Mouse (Mus musculus) CH12.LX (cell line): ENCODE measurements around the gene Lactbl1. TPM values are rescaled to one million over a fixed set of nuclear protein-coding genes. Genes with fewer than 3 reads are reported as not detected.

Source experiments
- DNase-seq: peaks from one replicate; pipeline ENCODE4 v3.0.0-alpha.2; 2013; ENCODE audit errors: extremely low read depth
- H3K27ac ChIP-seq: 2 replicates; pipeline ENCODE4 v1.5.1; 2012; ENCODE audit warnings: low read depth, mild to moderate bottlenecking, control low read depth, moderate library complexity; ENCODE audit not compliant: insufficient read depth
- H3K27me3 ChIP-seq: replicated peaks from 2 replicates; pipeline ENCODE3; 2012; ENCODE audit warnings: inconsistent platforms
- H3K36me3 ChIP-seq, 2 experiments: replicated peaks in 1 of 2; 2 replicates each; pipeline versions ENCODE3 to v1.6.1; 2012; ENCODE audit warnings: inconsistent platforms in 1 of 2, low read length in 1 of 2, mild to moderate bottlenecking in 1 of 2, mixed read lengths in 1 of 2, moderate library complexity in 1 of 2; ENCODE audit not compliant: control insufficient read depth in 1 of 2, insufficient read depth in 1 of 2
- H3K4me1 ChIP-seq, 2 experiments: 2 replicates each; pipeline ENCODE4 v1.6.1; 2012; ENCODE audit warnings: inconsistent platforms in 1 of 2, moderate library complexity in 1 of 2; ENCODE audit not compliant: insufficient read depth in 2 of 2, control insufficient read depth in 1 of 2
- H3K4me2 ChIP-seq: 2 replicates; pipeline ENCODE4 v1.6.1; 2012; ENCODE audit warnings: low read depth, mild to moderate bottlenecking, control low read depth; ENCODE audit not compliant: poor library complexity, insufficient read depth, severe bottlenecking
- H3K4me3 ChIP-seq, 3 experiments: fragments of 150-350 bp in 1 of 3; sonication (generic) in 1 of 3; replicated peaks in 1 of 3; 2 replicates each; pipeline versions ENCODE3 to v1.5.1; 2011 to 2012; ENCODE audit warnings: low read depth in 2 of 3, low read length in 2 of 3, mild to moderate bottlenecking in 2 of 3, moderate library complexity in 2 of 3, control low read depth in 1 of 3, improper control_type of control experiment in 1 of 3, inconsistent platforms in 1 of 3, mixed read lengths in 1 of 3; ENCODE audit not compliant: poor library complexity in 1 of 3
- H3K79me2 ChIP-seq: replicated peaks from 2 replicates; pipeline ENCODE4 v1.6.1; 2012; ENCODE audit warnings: mild to moderate bottlenecking, moderate library complexity; ENCODE audit not compliant: control insufficient read depth, poor library complexity, insufficient read depth, severe bottlenecking; ENCODE audit errors: extremely low read depth
- H3K9ac ChIP-seq: 2 replicates; pipeline ENCODE4 v1.6.1; 2012; ENCODE audit warnings: low read depth, mild to moderate bottlenecking, control low read depth, moderate library complexity; ENCODE audit not compliant: insufficient read depth
- H3K9me3 ChIP-seq: replicated peaks from 2 replicates; pipeline ENCODE3; 2012; ENCODE audit warnings: low read length, inconsistent platforms, mixed read lengths
- CHD2 ChIP-seq: IDR thresholded peaks from 2 replicates; pipeline ENCODE4 v1.6.1; 2011; ENCODE audit warnings: low read length, improper control_type of control experiment
- E2F4 ChIP-seq: IDR thresholded peaks from 2 replicates; pipeline ENCODE4 v1.6.1; 2011; ENCODE audit warnings: low read depth, low read length, improper control_type of control experiment; ENCODE audit not compliant: insufficient replicate concordance
- ELF1 ChIP-seq: IDR thresholded peaks from 2 replicates; pipeline ENCODE4 v1.6.1; 2014; ENCODE audit warnings: low read depth, mild to moderate bottlenecking, inconsistent platforms, low read length, improper control_type of control experiment
- EP300 ChIP-seq: IDR thresholded peaks from 2 replicates; pipeline ENCODE4 v1.6.1; 2011; ENCODE audit warnings: low read length, improper control_type of control experiment
- GABPA ChIP-seq: IDR thresholded peaks from 2 replicates; pipeline ENCODE4 v1.6.1; 2012; ENCODE audit warnings: low read depth, low read length, improper control_type of control experiment, inconsistent platforms; ENCODE audit not compliant: insufficient replicate concordance
- HCFC1 ChIP-seq: IDR thresholded peaks from 2 replicates; pipeline ENCODE4 v1.6.1; 2012; ENCODE audit warnings: low read depth, mild to moderate bottlenecking, inconsistent platforms, low read length, improper control_type of control experiment
- JUND ChIP-seq: conservative IDR thresholded peaks from 2 replicates; pipeline ENCODE4 v1.6.1; 2011; ENCODE audit warnings: low read depth, low read length, improper control_type of control experiment
- MAFK ChIP-seq: IDR thresholded peaks from 2 replicates; pipeline ENCODE4 v1.6.1; 2011; ENCODE audit warnings: low read length, improper control_type of control experiment; ENCODE audit not compliant: insufficient replicate concordance
- MAX ChIP-seq: IDR thresholded peaks from 2 replicates; pipeline ENCODE4 v1.6.1; 2011; ENCODE audit warnings: low read length, improper control_type of control experiment
- MAZ ChIP-seq: IDR thresholded peaks from 2 replicates; pipeline ENCODE4 v1.6.1; 2012; ENCODE audit warnings: low read depth, mild to moderate bottlenecking, inconsistent platforms, low read length, improper control_type of control experiment, moderate library complexity
- MEF2A ChIP-seq: IDR thresholded peaks from 2 replicates; pipeline ENCODE4 v1.6.1; 2014; ENCODE audit warnings: low read depth, mild to moderate bottlenecking, inconsistent platforms, low read length, improper control_type of control experiment, borderline replicate concordance
- MXI1 ChIP-seq: IDR thresholded peaks from 2 replicates; pipeline ENCODE4 v1.6.1; 2011; ENCODE audit warnings: mild to moderate bottlenecking, low read depth, low read length, improper control_type of control experiment
- MYC ChIP-seq: IDR thresholded peaks from 2 replicates; pipeline ENCODE4 v1.6.1; 2011; ENCODE audit warnings: low read depth, mild to moderate bottlenecking, improper control_type of control experiment, low read length
- NELFE ChIP-seq: IDR thresholded peaks from 2 replicates; pipeline ENCODE4 v1.6.1; 2011; ENCODE audit warnings: low read depth, low read length, improper control_type of control experiment
- NRF1 ChIP-seq: IDR thresholded peaks from 2 replicates; pipeline ENCODE4 v1.6.1; 2014; ENCODE audit warnings: low read depth, mild to moderate bottlenecking, inconsistent platforms, low read length, improper control_type of control experiment, moderate library complexity
- POLR2AphosphoS2 ChIP-seq: IDR thresholded peaks from 2 replicates; pipeline ENCODE4 v1.6.1; 2011; ENCODE audit warnings: low read depth, low read length, improper control_type of control experiment
- RAD21 ChIP-seq: IDR thresholded peaks from 2 replicates; pipeline ENCODE4 v1.6.1; 2011; ENCODE audit warnings: low read depth, mild to moderate bottlenecking, low read length, improper control_type of control experiment, moderate library complexity
- SIN3A ChIP-seq: IDR thresholded peaks from 2 replicates; pipeline ENCODE4 v1.6.1; 2012; ENCODE audit warnings: low read length, improper control_type of control experiment, inconsistent platforms
- TBP ChIP-seq: conservative IDR thresholded peaks from 2 replicates; pipeline ENCODE4 v1.6.1; 2011; ENCODE audit warnings: low read depth, low read length, improper control_type of control experiment
- UBTF ChIP-seq: IDR thresholded peaks from 2 replicates; pipeline ENCODE4 v1.6.1; 2012; ENCODE audit warnings: low read depth, mild to moderate bottlenecking, inconsistent platforms, low read length, improper control_type of control experiment, moderate library complexity
- USF1 ChIP-seq: IDR thresholded peaks from 2 replicates; pipeline ENCODE4 v1.6.1; 2014; ENCODE audit warnings: low read depth, mild to moderate bottlenecking, inconsistent platforms, low read length, improper control_type of control experiment
- ZKSCAN1 ChIP-seq: IDR thresholded peaks from 2 replicates; pipeline ENCODE4 v1.6.1; 2012; ENCODE audit warnings: low read depth, inconsistent platforms, low read length, improper control_type of control experiment, borderline replicate concordance
- dilution Hi-C: fragments of 300-500 bp; cut with MboI; formaldehyde crosslinking; loops from 2 replicates; pipeline ENCODE4 v1.14.3; 2020; ENCODE audit warnings: low sequenced_read_pairs; ENCODE audit not compliant: extremely low pct_unique_long_range_greater_than_20kb, extremely low pct_ligation_motif_present
- in situ Hi-C: fragments of 300-500 bp; cut with MboI; formaldehyde crosslinking; loops from 3 replicates; pipeline ENCODE4 v1.14.3; 2019; ENCODE audit warnings: low sequenced_read_pairs, low pct_ligation_motif_present, low pct_unique_long_range_greater_than_20kb, mixed read lengths
- polyA plus RNA-seq: library from polyadenylated mRNA; unstranded; fragments of >175 nt; gene quantifications from 2 replicates; pipeline ENCODE4 v1.2.1, GENCODE M21; 2012; ENCODE audit warnings: low read depth; ENCODE audit not compliant: insufficient read length
- total RNA-seq, 2 experiments: library from RNA; depleted of rRNA; stranded (reverse); fragments of 300-350 nt in 1 of 2; fragments of >200 nt in 1 of 2; gene quantifications; 2 replicates each; pipeline ENCODE4 v1.2.3; 2012 to 2014

The Lactbl1 gene
- total and polyA plus RNA-seq, 3 experiments = not detected

GRCm38 (mm10) chr4:136653692-136654234, 31.3 kb downstream of the Lactbl1 start:
- H3K4me1 ChIP-seq = 0 out of 4 replicates have a peak, but pooled peaks cover 0 to 3% of the 10 kb centered on the region in 2 experiments
- H3K4me3 ChIP-seq = no peak overlapping the region

GRCm38 (mm10) chr4:136657914-136658313, 35.5 kb downstream of the Lactbl1 start:
- Histone ChIP-seq H3K4me3 (no peak overlapping the region), H3K36me3 (no peaks in the 10 kb centered on the region), H3K79me2 (no peaks in the 10 kb centered on the region), H3K9ac (no peak overlapping the region), H3K4me2 (no peak overlapping the region), H3K4me1 (0 out of 4 replicates have a peak, but pooled peaks cover 0 to 3% of the 10 kb centered on the region in 2 experiments), H3K9me3 (no peaks in the 10 kb centered on the region), H3K27me3 (peaks cover 95% of the 10 kb centered on the region), H3K27ac (no peak overlapping the region)
- in situ Hi-C loops = no loop called here
- dilution Hi-C loops = no loop called here
- no peak for TF ChIP-seq EP300
- no peak for TF ChIP-seq USF1
- TF ChIP-seq MAFK = no peak
- DNase-seq = no peak

More at GRCm38 (mm10) chr4:136653692-136654234, 31.3 kb downstream of the Lactbl1 start:
- DNase-seq = no peak
- Histone ChIP-seq H3K9ac (no peak overlapping the region), H3K27ac (no peak overlapping the region), H3K79me2 (no peaks in the 10 kb centered on the region), H3K27me3 (peaks cover 78% of the 10 kb centered on the region), H3K4me2 (no peak overlapping the region), H3K36me3 (no peaks in the 10 kb centered on the region), H3K9me3 (no peaks in the 10 kb centered on the region)
- in situ Hi-C loops (no loop called here), dilution Hi-C loops (no loop called here)
- TF ChIP-seq RAD21 = no peak
- TF ChIP-seq TBP = no peak
- TF ChIP-seq EP300 = no peak
- no peak for TF ChIP-seq ZKSCAN1
- no peak for TF ChIP-seq MXI1
- no peak for TF ChIP-seq GABPA
- TF ChIP-seq NRF1 = no peak
- no peak for TF ChIP-seq MEF2A
- TF ChIP-seq, all 38 proteins: peak for 0

- Histone ChIP-seq H3K4me1 (no peaks in the 10 kb centered on the region), H3K9me3 (peaks cover 18% of the 10 kb centered on the region), H3K4me3 (no peak overlapping the region), H3K4me2 (no peak overlapping the region), H3K36me3 (no peaks in the 10 kb centered on the region), H3K9ac (no peak overlapping the region), H3K27ac (no peak overlapping the region), H3K27me3 (peaks cover 69% of the 10 kb centered on the region), H3K79me2 (no peaks in the 10 kb centered on the region)
- in situ Hi-C loops (loop anchor here (10.0 kb wide), 1 partner anchor 310 kb away; no protein-coding TSS in a partner anchor), dilution Hi-C loops (no loop called here)
- no peak for DNase-seq
- no peak for TF ChIP-seq TBP
- no peak for TF ChIP-seq NELFE
- TF ChIP-seq MEF2A = no peak
- no peak for TF ChIP-seq HCFC1
- no peak for TF ChIP-seq SIN3A
- no peak for TF ChIP-seq MAZ
- no peak for TF ChIP-seq POLR2AphosphoS2
- TF ChIP-seq CHD2 = no peak
- no peak for TF ChIP-seq JUND
- TF ChIP-seq MYC = no peak
- TF ChIP-seq UBTF = no peak
- no peak for TF ChIP-seq MAX
- TF ChIP-seq E2F4 = no peak
- no peak for TF ChIP-seq MXI1
- no peak for TF ChIP-seq ZKSCAN1
- no peak for TF ChIP-seq ELF1
Observed at GRCm38 (mm10) chr4:136665068-136665467, 42.6 kb downstream of the Lactbl1 start.
